Mouse (Mus musculus) G1E-ER4 (cell line): ENCODE measurements around the gene Ccdc152. TPM values are rescaled to one million over a fixed set of nuclear protein-coding genes. Genes with fewer than 3 reads are reported as not detected.

ENCODE experiments used
- GATA1 ChIP-seq: IDR thresholded peaks from one replicate; pipeline ENCODE4 v1.8.0; 2012; ENCODE audit warnings: low read length, inconsistent platforms
- polyA plus RNA-seq: library from polyadenylated mRNA; stranded (reverse); fragments of >175 nt; gene quantifications from 2 replicates; pipeline ENCODE4 v1.2.3, GENCODE M21; 2012

The Ccdc152 gene
- not detected in 2 replicates for polyA plus RNA-seq

DNA sequence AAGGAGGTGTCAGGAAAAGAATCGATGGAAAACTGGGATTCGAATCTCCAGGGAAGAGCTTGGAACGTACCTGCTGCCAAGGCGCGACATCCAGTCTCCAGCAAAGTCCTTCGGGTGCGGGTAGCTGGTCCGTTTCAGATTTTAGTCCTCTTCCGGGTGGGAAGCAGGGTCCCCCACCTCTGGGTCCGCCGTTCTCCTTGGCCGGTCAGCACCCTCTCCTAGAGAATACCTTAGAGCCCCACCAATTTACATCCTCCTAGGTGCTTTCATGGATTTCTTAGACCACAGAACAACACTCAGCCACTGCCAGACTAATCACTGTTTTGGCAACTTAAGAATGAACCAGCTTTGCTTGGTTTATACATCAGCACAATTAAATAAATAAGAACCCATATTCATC lies at the start of gene Ccdc152:
Gene Ccdc152 (minus strand): TSS at position 101 of the 400 bp plus-strand sequence.
- TF ChIP-seq GATA1 = no peak

GRCm38 (mm10) chr15:3349306-3350064 lies 46.2 kb upstream of the Ccdc152 start:
- TF ChIP-seq GATA1 = no peak

GRCm38 (mm10) chr15:3346682-3347081 lies 43.4 kb upstream of the Ccdc152 start:
- TF ChIP-seq GATA1 = no peak

DNA sequence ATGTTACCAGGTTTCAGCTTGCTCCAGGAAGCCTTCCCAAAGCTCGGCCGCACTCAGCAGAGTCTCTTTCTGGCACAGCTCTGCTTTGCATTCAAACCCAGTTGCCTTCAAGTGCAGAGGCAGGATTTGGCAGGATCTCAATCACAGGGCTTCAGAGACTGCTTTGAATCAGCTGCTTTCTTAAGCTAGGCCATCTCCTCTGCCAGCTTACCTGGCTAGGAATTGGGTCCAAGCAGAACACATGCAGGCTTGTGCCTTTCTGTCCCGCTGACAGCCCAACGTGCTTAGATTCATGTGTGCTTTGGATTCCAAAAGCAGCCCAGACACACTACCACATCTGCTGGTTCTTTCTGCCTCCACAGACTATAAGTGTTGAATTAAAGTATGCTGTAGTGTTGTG lies 41.2 kb upstream of the Ccdc152 start:
- no peak for TF ChIP-seq GATA1

- TF ChIP-seq GATA1 = no peak
Observed at GRCm38 (mm10) chr15:3341806-3342582, 38.7 kb upstream of the Ccdc152 start.

DNA sequence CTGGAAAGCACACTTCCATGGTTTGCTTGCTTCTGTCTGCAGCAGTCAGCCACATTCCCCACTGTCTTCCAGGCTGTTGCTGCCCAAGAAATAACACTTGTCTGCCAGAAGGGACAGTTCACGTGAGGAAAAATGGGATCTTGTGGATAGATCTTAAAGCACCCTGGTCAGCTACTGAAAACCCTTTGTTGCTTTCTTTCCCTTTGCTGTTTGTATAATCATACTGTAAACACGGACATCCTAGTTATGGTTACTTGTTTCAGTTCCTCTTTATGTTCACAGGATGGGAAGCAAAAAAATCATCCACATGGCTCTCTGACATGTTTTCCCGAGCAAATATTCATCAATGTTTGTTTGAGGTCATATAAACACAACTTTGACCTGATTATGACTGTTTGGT lies 36.5 kb upstream of the Ccdc152 start:
- TF ChIP-seq GATA1 = no peak

DNA sequence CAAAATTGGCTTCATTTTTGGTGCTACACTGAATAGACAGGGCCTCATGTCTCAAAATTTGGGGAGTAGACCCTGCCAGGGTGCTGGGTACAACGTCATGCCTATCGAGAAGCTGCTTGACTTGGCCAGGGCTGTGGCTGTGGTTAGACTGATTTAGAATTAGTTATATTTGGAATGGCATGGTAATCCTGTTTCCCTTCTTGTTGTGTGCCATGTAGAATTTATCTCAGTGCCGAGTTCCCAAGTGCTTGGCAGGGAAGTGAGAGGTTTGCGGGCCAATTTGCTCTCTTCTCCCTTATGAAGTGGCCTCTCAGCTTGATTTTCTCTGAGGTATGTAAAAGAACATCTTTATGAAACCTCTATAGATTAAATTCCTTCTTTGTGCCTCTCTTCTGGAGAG lies 29.2 kb upstream of the Ccdc152 start:
- TF ChIP-seq GATA1 = no peak

- no peak for TF ChIP-seq GATA1
Observed at GRCm38 (mm10) chr15:3331813-3332212, 28.5 kb upstream of the Ccdc152 start.

DNA sequence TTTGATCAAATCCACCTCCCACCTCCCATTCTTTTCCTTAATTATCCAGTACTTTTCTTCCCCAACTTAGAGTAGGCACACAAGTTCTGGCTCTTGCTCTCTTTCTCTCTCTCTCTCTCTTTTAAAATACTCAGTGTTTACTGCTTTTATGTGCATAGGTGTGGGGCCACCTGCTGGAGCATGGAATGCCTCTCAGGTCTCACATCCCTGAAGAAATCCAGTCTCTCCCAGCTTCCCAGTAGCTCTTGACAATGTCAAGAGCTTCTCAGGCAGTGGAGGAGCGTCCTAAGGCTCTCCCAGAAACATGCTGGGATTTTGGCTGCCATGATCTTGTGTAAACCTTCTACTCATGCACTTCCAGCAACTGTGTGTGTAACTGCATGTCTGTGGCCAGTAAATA lies 27.0 kb upstream of the Ccdc152 start:
- no peak for TF ChIP-seq GATA1

DNA sequence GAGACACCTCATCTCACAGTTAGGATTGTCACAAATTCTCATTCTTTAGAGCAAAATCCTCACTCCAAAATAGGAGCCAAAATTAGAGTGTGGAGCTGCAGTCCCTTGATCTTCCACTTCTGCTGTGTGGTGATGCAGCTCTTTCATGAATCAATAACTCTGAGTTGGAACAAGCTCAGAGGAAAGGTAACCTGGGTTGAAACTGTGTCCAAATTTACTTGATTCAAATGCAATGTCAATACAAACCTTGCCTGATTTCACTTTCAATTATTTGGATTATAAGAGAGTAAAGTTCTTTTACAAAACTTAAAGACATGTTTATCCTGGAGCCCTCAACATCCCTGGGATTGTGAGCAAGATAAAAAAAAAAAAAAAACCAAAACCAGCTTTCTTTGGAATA lies 19.7 kb upstream of the Ccdc152 start:
- TF ChIP-seq GATA1 = no peak

DNA sequence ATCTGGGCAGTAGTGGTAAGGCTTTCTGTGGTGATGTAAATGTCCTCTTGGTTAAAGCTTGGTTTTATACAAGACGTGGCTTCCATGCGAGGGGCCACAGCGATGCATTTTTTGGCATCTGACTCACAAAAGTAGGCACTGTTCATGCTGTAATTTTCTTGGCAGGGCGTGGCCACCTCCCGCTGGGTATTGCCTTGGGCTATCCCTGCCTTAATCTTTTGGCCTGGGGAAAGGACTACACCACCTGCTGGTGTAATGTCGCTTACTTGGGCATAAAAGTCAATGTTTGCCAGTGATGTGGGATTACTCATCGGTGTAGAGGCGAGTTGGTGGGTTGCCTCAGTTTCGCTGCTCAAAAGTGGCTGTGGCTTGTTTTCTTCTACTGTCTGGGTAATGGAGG lies 16.6 kb upstream of the Ccdc152 start:
- TF ChIP-seq GATA1 = no peak

GRCm38 (mm10) chr15:3316617-3317016 lies 13.3 kb upstream of the Ccdc152 start:
- no peak for TF ChIP-seq GATA1

DNA sequence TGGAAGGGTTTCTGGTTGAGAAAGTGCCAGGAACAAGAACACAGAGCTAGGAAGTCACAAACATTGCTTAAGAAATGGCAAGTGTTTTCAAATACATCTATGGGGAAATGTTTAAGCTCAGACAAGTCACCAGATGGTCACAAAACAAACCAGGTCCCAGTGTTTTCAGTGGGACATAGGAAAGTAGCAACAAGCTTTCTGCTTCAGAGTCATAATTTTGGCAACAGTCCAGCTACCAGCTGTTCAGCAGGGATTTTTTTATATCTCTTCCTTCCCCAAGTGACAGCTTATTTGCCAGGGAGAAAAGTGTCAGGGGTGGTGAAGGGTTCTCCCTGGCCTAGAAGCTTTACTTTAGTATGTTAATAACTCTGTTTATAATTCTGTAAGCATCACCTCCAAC lies 9.6 kb upstream of the Ccdc152 start:
- no peak for TF ChIP-seq GATA1

DNA sequence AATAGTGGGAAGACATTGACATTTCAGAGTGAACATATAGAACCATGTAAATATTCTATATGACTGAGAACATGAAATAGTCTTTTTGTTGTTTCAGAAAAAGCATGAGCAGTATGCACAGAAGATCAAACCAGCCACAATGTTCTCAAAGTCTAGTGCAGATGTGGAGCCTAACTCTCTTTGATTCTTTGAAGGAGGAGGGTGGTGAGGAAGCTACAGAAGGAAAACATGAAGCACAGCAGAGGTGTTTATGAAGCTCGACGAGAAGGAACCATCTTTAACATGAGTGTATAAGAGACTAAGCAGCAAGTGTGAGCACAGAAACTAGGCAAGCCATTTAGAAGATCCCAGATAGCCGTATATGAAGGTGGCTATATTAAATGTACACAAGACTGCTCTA lies 6.5 kb upstream of the Ccdc152 start:
- TF ChIP-seq GATA1 = no peak

- no peak for TF ChIP-seq GATA1
Observed at GRCm38 (mm10) chr15:3300361-3301100, 2.8 kb downstream of the Ccdc152 start.

DNA sequence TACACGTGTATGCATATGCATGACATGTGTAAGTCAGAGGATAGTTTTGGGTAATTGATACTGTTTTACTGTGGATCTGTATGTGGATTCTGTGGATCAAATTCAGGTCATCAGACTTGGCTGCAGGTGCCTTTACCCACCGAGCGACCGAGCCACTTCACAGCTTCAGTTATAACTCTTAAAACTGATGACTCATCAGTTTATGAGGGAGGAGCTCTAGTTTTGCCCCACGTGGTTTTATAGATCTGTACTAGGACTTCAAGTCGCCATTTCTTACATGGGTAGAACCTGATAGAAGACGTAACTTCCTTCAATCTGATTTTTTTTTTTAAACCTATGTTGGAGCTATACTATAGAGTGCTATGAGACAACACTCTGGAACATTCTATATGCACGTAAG lies 5.7 kb downstream of the Ccdc152 start:
- TF ChIP-seq GATA1 = no peak
